Mouse (Mus musculus): Measurements from ENCODE around the gene Ankrd2. TPM values are rescaled to one million over a fixed set of nuclear protein-coding genes. Genes with fewer than 3 reads are reported as not detected.

Ankrd2 gene
- polyA plus RNA-seq, 1 experiment from 2014 or later: 0.45 TPM

- no peaks in the 10 kb centered on the region for H3K9me3 ChIP-seq (ENCODE audit: control insufficient read depth, low read length)
- H3K4me1 ChIP-seq (ENCODE audit: control insufficient read depth, insufficient read depth, low read length): no peaks in the 10 kb centered on the region
- no peak for ATAC-seq (ENCODE audit: low FRiP score, low TSS enrichment)
- H3K4me2 ChIP-seq (ENCODE audit: low read length): no peak overlapping the region
- H3K27me3 ChIP-seq (ENCODE audit: control insufficient read depth, insufficient read depth, low read length): no peaks in the 10 kb centered on the region
- H3K4me3 ChIP-seq (replicated peaks; ENCODE audit: low read depth, low read length): no peak overlapping the region
- no peaks in the 10 kb centered on the region for H3K36me3 ChIP-seq (ENCODE audit: control insufficient read depth, insufficient read depth, low read length)
- no peak overlapping the region for H3K9ac ChIP-seq (replicated peaks; ENCODE audit: low read length)
- no peak for DNase-seq
- H3K27ac ChIP-seq (replicated peaks; ENCODE audit: low read depth, low read length): no peak overlapping the region
- 92% methylated on average over 9 of the region's 9 CpGs for WGBS
These were observed 36.8 kb upstream of the Ankrd2 start for GRCm38 (mm10) chr19:41998770-41999548.

- Histone ChIP-seq H3K36me3 (ENCODE audit: control insufficient read depth, insufficient read depth, low read length) (no peaks in the 10 kb centered on the region), H3K9me3 (ENCODE audit: control insufficient read depth, low read length) (no peaks in the 10 kb centered on the region), H3K27me3 (ENCODE audit: control insufficient read depth, insufficient read depth, low read length) (no peaks in the 10 kb centered on the region), H3K4me3 (replicated peaks; ENCODE audit: low read depth, low read length) (no peak overlapping the region), H3K9ac (replicated peaks; ENCODE audit: low read length) (no peak overlapping the region), H3K27ac (replicated peaks; ENCODE audit: low read depth, low read length) (no peak overlapping the region), H3K4me2 (ENCODE audit: low read length) (no peak overlapping the region), H3K4me1 (ENCODE audit: control insufficient read depth, insufficient read depth, low read length) (no peaks in the 10 kb centered on the region)
- 90% methylated on average over 4 of the region's 4 CpGs for WGBS
- DNase-seq (no peak), ATAC-seq (ENCODE audit: low FRiP score, low TSS enrichment) (no peak)
These were observed 36.0 kb upstream of the Ankrd2 start for GRCm38 (mm10) chr19:41999688-42000283.

GRCm38 (mm10) chr19:42000446-42000958 lies 35.3 kb upstream of the Ankrd2 start:
- no peaks in the 10 kb centered on the region for H3K4me1 ChIP-seq (ENCODE audit: control insufficient read depth, insufficient read depth, low read length)
- H3K27ac ChIP-seq (replicated peaks; ENCODE audit: low read depth, low read length): no peak overlapping the region
- ATAC-seq (ENCODE audit: low FRiP score, low TSS enrichment) (no peak), DNase-seq (no peak)
- no peaks in the 10 kb centered on the region for H3K27me3 ChIP-seq (ENCODE audit: control insufficient read depth, insufficient read depth, low read length)
- no peaks in the 10 kb centered on the region for H3K36me3 ChIP-seq (ENCODE audit: control insufficient read depth, insufficient read depth, low read length)
- no peak overlapping the region for H3K4me3 ChIP-seq (replicated peaks; ENCODE audit: low read depth, low read length)
- no peaks in the 10 kb centered on the region for H3K9me3 ChIP-seq (ENCODE audit: control insufficient read depth, low read length)
- WGBS: 80% methylated on average over 4 of the region's 4 CpGs
- H3K9ac ChIP-seq (replicated peaks; ENCODE audit: low read length): no peak overlapping the region
- no peak overlapping the region for H3K4me2 ChIP-seq (ENCODE audit: low read length)

- H3K4me2 ChIP-seq (ENCODE audit: low read length): no peak overlapping the region
- H3K9me3 ChIP-seq (ENCODE audit: control insufficient read depth, low read length): no peaks in the 10 kb centered on the region
- no peaks in the 10 kb centered on the region for H3K36me3 ChIP-seq (ENCODE audit: control insufficient read depth, insufficient read depth, low read length)
These were observed 34.4 kb upstream of the Ankrd2 start for GRCm38 (mm10) chr19:42001253-42001980.

GRCm38 (mm10) chr19:42004258-42004657 lies 31.5 kb upstream of the Ankrd2 start:
- DNase-seq: no peak
- no peak for ATAC-seq (ENCODE audit: low FRiP score, low TSS enrichment)
- no peaks in the 10 kb centered on the region for H3K36me3 ChIP-seq (ENCODE audit: control insufficient read depth, insufficient read depth, low read length)
- H3K9ac ChIP-seq (replicated peaks; ENCODE audit: low read length): no peak overlapping the region
- H3K9me3 ChIP-seq (ENCODE audit: control insufficient read depth, low read length): no peaks in the 10 kb centered on the region
- H3K27me3 ChIP-seq (ENCODE audit: control insufficient read depth, insufficient read depth, low read length): no peaks in the 10 kb centered on the region
- 82% methylated on average over 6 of the region's 6 CpGs for WGBS
- no peak overlapping the region for H3K4me3 ChIP-seq (replicated peaks; ENCODE audit: low read depth, low read length)
- H3K4me1 ChIP-seq (ENCODE audit: control insufficient read depth, insufficient read depth, low read length): no peaks in the 10 kb centered on the region
- no peak overlapping the region for H3K4me2 ChIP-seq (ENCODE audit: low read length)
- no peak overlapping the region for H3K27ac ChIP-seq (replicated peaks; ENCODE audit: low read depth, low read length)

More at GRCm38 (mm10) chr19:42001253-42001980, 34.4 kb upstream of the Ankrd2 start:
- Histone ChIP-seq H3K27ac (replicated peaks; ENCODE audit: low read depth, low read length) (no peak overlapping the region), H3K9ac (replicated peaks; ENCODE audit: low read length) (no peak overlapping the region), H3K4me1 (ENCODE audit: control insufficient read depth, insufficient read depth, low read length) (no peaks in the 10 kb centered on the region), H3K4me3 (replicated peaks; ENCODE audit: low read depth, low read length) (no peak overlapping the region), H3K27me3 (ENCODE audit: control insufficient read depth, insufficient read depth, low read length) (no peaks in the 10 kb centered on the region)
- DNase-seq (no peak), ATAC-seq (ENCODE audit: low FRiP score, low TSS enrichment) (no peak)
- 91% methylated on average over 12 of the region's 12 CpGs for WGBS

GRCm38 (mm10) chr19:42005616-42006015 lies 30.2 kb upstream of the Ankrd2 start:
- no peak for DNase-seq
- H3K9me3 ChIP-seq (ENCODE audit: control insufficient read depth, low read length): no peaks in the 10 kb centered on the region
- no peaks in the 10 kb centered on the region for H3K36me3 ChIP-seq (ENCODE audit: control insufficient read depth, insufficient read depth, low read length)
- no peak for ATAC-seq (ENCODE audit: low FRiP score, low TSS enrichment)
- H3K27ac ChIP-seq (replicated peaks; ENCODE audit: low read depth, low read length): no peak overlapping the region
- no peak overlapping the region for H3K4me2 ChIP-seq (ENCODE audit: low read length)
- WGBS: 81% methylated on average over 3 of the region's 3 CpGs
- no peak overlapping the region for H3K9ac ChIP-seq (replicated peaks; ENCODE audit: low read length)
- H3K4me3 ChIP-seq (replicated peaks; ENCODE audit: low read depth, low read length): no peak overlapping the region
- H3K4me1 ChIP-seq (ENCODE audit: control insufficient read depth, insufficient read depth, low read length): no peaks in the 10 kb centered on the region
- H3K27me3 ChIP-seq (ENCODE audit: control insufficient read depth, insufficient read depth, low read length): no peaks in the 10 kb centered on the region

GRCm38 (mm10) chr19:42006568-42006967 lies 29.2 kb upstream of the Ankrd2 start:
- Histone ChIP-seq H3K9me3 (ENCODE audit: control insufficient read depth, low read length) (no peaks in the 10 kb centered on the region), H3K9ac (replicated peaks; ENCODE audit: low read length) (no peak overlapping the region), H3K4me2 (ENCODE audit: low read length) (no peak overlapping the region), H3K36me3 (ENCODE audit: control insufficient read depth, insufficient read depth, low read length) (no peaks in the 10 kb centered on the region), H3K27me3 (ENCODE audit: control insufficient read depth, insufficient read depth, low read length) (no peaks in the 10 kb centered on the region), H3K27ac (replicated peaks; ENCODE audit: low read depth, low read length) (no peak overlapping the region), H3K4me3 (replicated peaks; ENCODE audit: low read depth, low read length) (no peak overlapping the region), H3K4me1 (ENCODE audit: control insufficient read depth, insufficient read depth, low read length) (no peaks in the 10 kb centered on the region)
- no peak for DNase-seq
- ATAC-seq (ENCODE audit: low FRiP score, low TSS enrichment): no peak
- WGBS: 77% methylated on average over 8 of the region's 8 CpGs

- no peak overlapping the region for H3K4me3 ChIP-seq (replicated peaks; ENCODE audit: low read depth, low read length)
- H3K27ac ChIP-seq (replicated peaks; ENCODE audit: low read depth, low read length): no peak overlapping the region
- no peak overlapping the region for H3K4me2 ChIP-seq (ENCODE audit: low read length)
- H3K36me3 ChIP-seq (ENCODE audit: control insufficient read depth, insufficient read depth, low read length): no peaks in the 10 kb centered on the region
- no peak overlapping the region for H3K9ac ChIP-seq (replicated peaks; ENCODE audit: low read length)
- no peaks in the 10 kb centered on the region for H3K9me3 ChIP-seq (ENCODE audit: control insufficient read depth, low read length)
- no peaks in the 10 kb centered on the region for H3K27me3 ChIP-seq (ENCODE audit: control insufficient read depth, insufficient read depth, low read length)
- 64% methylated on average over 3 of the region's 3 CpGs for whole genome bisulfite sequencing
- ATAC-seq (ENCODE audit: low FRiP score, low TSS enrichment) (no peak), DNase-seq (no peak)
- H3K4me1 ChIP-seq (ENCODE audit: control insufficient read depth, insufficient read depth, low read length): no peaks in the 10 kb centered on the region
These were observed 27.2 kb upstream of the Ankrd2 start for GRCm38 (mm10) chr19:42008586-42008985.
